Mouse (Mus musculus) hindlimb bud, embryonic 11.5 days (tissue): ENCODE results near the gene Sdc1.

ENCODE experiments used
- DNase-seq: peaks from one replicate; pipeline ENCODE4 v3.0.0-alpha.2; 2012; ENCODE audit warnings: low read depth, low spot score; ENCODE audit errors: extremely low spot score

Sdc1 gene

GRCm38 (mm10) chr12:8818233-8818672, 47.1 kb downstream of the Sdc1 start:
- no peak for DNase-seq

GRCm38 (mm10) chr12:8824995-8825703, 54.0 kb downstream of the Sdc1 start:
- DNase-seq, result no peak

- DNase-seq, result no peak
Measured at GRCm38 (mm10) chr12:8827014-8827715, 56.0 kb downstream of the Sdc1 start.

GRCm38 (mm10) chr12:8829032-8829660, 58.0 kb downstream of the Sdc1 start:
- DNase-seq, result no peak

- DNase-seq, result no peak
Measured at GRCm38 (mm10) chr12:8829661-8830040, 58.5 kb downstream of the Sdc1 start.

- no peak for DNase-seq
Measured at GRCm38 (mm10) chr12:8830967-8831635, 60.0 kb downstream of the Sdc1 start.

- no peak for DNase-seq
Measured at GRCm38 (mm10) chr12:8831710-8832109, 60.6 kb downstream of the Sdc1 start.

GRCm38 (mm10) chr12:8840782-8841325, 69.7 kb downstream of the Sdc1 start:
- no peak for DNase-seq

- no peak for DNase-seq
Measured at GRCm38 (mm10) chr12:8842725-8843124, 71.6 kb downstream of the Sdc1 start.
